Comparison of ENCODE assay signal across 9 mouse cellular contexts in the genomic region with DNA sequence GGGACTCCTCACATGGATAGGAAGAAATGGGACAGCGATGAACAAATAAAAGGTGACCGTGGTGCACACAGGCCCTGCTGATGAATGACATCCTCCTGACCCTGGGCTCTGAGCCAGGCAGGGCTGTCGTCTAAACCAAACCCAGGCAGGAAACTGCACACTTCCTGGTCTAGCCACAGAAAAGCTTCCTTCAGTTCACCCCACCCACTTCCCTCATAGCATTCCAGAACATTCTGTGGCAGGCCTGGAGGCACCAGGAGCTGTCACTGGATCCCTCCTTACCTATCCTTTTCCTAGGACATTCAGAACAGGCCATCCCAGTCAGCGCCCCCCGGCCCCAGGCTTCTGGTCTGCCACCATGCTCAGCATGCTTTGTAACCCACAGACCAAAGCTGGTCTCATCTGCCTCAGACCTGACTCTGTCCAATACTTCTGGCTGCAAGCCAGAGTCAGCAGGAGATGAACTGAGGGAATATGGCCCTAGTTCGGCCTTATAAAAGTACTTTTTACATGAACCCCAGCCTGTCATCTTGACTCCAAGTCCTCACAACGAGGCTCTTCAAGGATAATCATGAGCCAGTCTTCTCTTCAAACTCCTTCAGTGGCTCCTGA. TPM values are rescaled to one million over a fixed set of nuclear protein-coding genes. Genes with fewer than 3 reads are reported as not detected.
A peak's percentile ranks its signal among the peaks of the same experiment; 100 is the strongest.
DNase-seq lines count a peak whose midpoint lies in the region; ATAC-seq lines count a peak whose summit lies in the region.
"Had no signal": no experiment of that assay in that cellular context is flagged by ENCODE, and none has a peak within 500 bp of the region (broad histone marks: within the 10 kb centered on the region; RNA-seq: fewer than 3 reads in every experiment).

No protein-coding gene starts in this region.

- 78% methylated on average over 7 of the region's 7 CpGs for WGBS in midbrain, embryonic 11.5 days
- WGBS in midbrain, embryonic 15.5 days = 72% methylated on average over 7 of the region's 7 CpGs
- 58% methylated on average over 7 of the region's 7 CpGs for WGBS in heart, embryonic 10.5 days
- WGBS in kidney, embryonic 16.5 days = 45% methylated on average over 7 of the region's 7 CpGs
- 65% methylated on average over 7 of the region's 7 CpGs for WGBS in forebrain, embryonic 14.5 days

- no peak overlapping the region for H3K4me3 ChIP-seq in midbrain, embryonic 11.5 days (ENCODE audit: low read depth, low read length)
- no peak overlapping the region for H3K4me3 ChIP-seq in midbrain, embryonic 15.5 days
- H3K4me3 ChIP-seq in heart, embryonic 10.5 days = no peak overlapping the region
- no peak overlapping the region for H3K4me3 ChIP-seq in kidney, embryonic 16.5 days (ENCODE audit: low read length)
- H3K4me3 ChIP-seq in forebrain, embryonic 14.5 days (ENCODE audit: low read depth, low read length) = no peak overlapping the region
- H3K4me3 ChIP-seq: midbrain, embryonic 12.5 days had no signal

- H3K27ac ChIP-seq in midbrain, embryonic 11.5 days (ENCODE audit: low read depth, low read length) = no peak overlapping the region
- no peak overlapping the region for H3K27ac ChIP-seq in midbrain, embryonic 15.5 days
- H3K27ac ChIP-seq in heart, embryonic 10.5 days = peak overlapping the region; percentile 86
- H3K27ac ChIP-seq in kidney, embryonic 16.5 days (ENCODE audit: low read length) = peak overlapping the region; percentile 82
- H3K27ac ChIP-seq in forebrain, embryonic 14.5 days (ENCODE audit: low read depth, low read length) = no peak overlapping the region
- H3K27ac ChIP-seq: midbrain, embryonic 12.5 days had no signal

- no peaks in the 10 kb centered on the region for H3K9me3 ChIP-seq in midbrain, embryonic 11.5 days (ENCODE audit: control insufficient read depth, low read length)
- H3K9me3 ChIP-seq in midbrain, embryonic 15.5 days = no peaks in the 10 kb centered on the region
- no peaks in the 10 kb centered on the region for H3K9me3 ChIP-seq in heart, embryonic 10.5 days
- no peaks in the 10 kb centered on the region for H3K9me3 ChIP-seq in kidney, embryonic 16.5 days (ENCODE audit: low read length)
- no peaks in the 10 kb centered on the region for H3K9me3 ChIP-seq in forebrain, embryonic 14.5 days (replicated peaks; ENCODE audit: control insufficient read depth, low read length)
- H3K9me3 ChIP-seq: midbrain, embryonic 12.5 days had no signal

- no peak for ATAC-seq in midbrain, embryonic 11.5 days (ENCODE audit: low FRiP score)
- no peak for ATAC-seq in midbrain, embryonic 15.5 days (replicated peaks)
- ATAC-seq in kidney, embryonic 16.5 days (ENCODE audit: low FRiP score, low TSS enrichment) = peak; percentile 59
- no peak for ATAC-seq in forebrain, embryonic 14.5 days

- H3K9ac ChIP-seq in midbrain, embryonic 11.5 days (ENCODE audit: low read length) = no peak overlapping the region
- H3K9ac ChIP-seq in midbrain, embryonic 15.5 days = no peak overlapping the region
- H3K9ac ChIP-seq in kidney, embryonic 16.5 days (replicated peaks; ENCODE audit: low read length) = no peak overlapping the region; the same call in 1 of the 2 replicates
- no peak overlapping the region for H3K9ac ChIP-seq in forebrain, embryonic 14.5 days (ENCODE audit: low read length)
- H3K9ac ChIP-seq: midbrain, embryonic 12.5 days had no signal

- no peak overlapping the region for H3K4me2 ChIP-seq in midbrain, embryonic 11.5 days
- H3K4me2 ChIP-seq in midbrain, embryonic 15.5 days = no peak overlapping the region
- no peak overlapping the region for H3K4me2 ChIP-seq in kidney, embryonic 16.5 days (replicated peaks; ENCODE audit: low read depth, low read length)
- no peak overlapping the region for H3K4me2 ChIP-seq in forebrain, embryonic 14.5 days (ENCODE audit: low read length)
- H3K4me2 ChIP-seq: midbrain, embryonic 12.5 days had no signal

- H3K4me1 ChIP-seq in midbrain, embryonic 11.5 days (ENCODE audit: control insufficient read depth, insufficient read depth, low read length) = no peaks in the 10 kb centered on the region
- H3K4me1 ChIP-seq in midbrain, embryonic 15.5 days = peaks cover 7% of the 10 kb centered on the region
- peaks cover 61% of the 10 kb centered on the region for H3K4me1 ChIP-seq in heart, embryonic 10.5 days
- peaks cover 46% of the 10 kb centered on the region for H3K4me1 ChIP-seq in kidney, embryonic 16.5 days (ENCODE audit: insufficient read depth, low read length)
- peaks cover 9% of the 10 kb centered on the region for H3K4me1 ChIP-seq in forebrain, embryonic 14.5 days (ENCODE audit: control insufficient read depth, insufficient read depth, low read length)

- no peaks in the 10 kb centered on the region for H3K36me3 ChIP-seq in midbrain, embryonic 11.5 days (ENCODE audit: control insufficient read depth, insufficient read depth, low read length)
- H3K36me3 ChIP-seq in midbrain, embryonic 15.5 days (replicated peaks) = no peaks in the 10 kb centered on the region
- H3K36me3 ChIP-seq in heart, embryonic 10.5 days = no peaks in the 10 kb centered on the region
- H3K36me3 ChIP-seq in kidney, embryonic 16.5 days (ENCODE audit: insufficient read depth, low read length) = no peaks in the 10 kb centered on the region
- H3K36me3 ChIP-seq in forebrain, embryonic 14.5 days (ENCODE audit: control insufficient read depth, insufficient read depth, low read length) = no peaks in the 10 kb centered on the region
- H3K36me3 ChIP-seq: midbrain, embryonic 12.5 days had no signal

- H3K27me3 ChIP-seq in midbrain, embryonic 11.5 days (ENCODE audit: control insufficient read depth, insufficient read depth, low read length) = no peaks in the 10 kb centered on the region
- H3K27me3 ChIP-seq in midbrain, embryonic 15.5 days (replicated peaks) = no peaks in the 10 kb centered on the region
- no peaks in the 10 kb centered on the region for H3K27me3 ChIP-seq in heart, embryonic 10.5 days (ENCODE audit: insufficient read depth, poor library complexity, severe bottlenecking)
- no peaks in the 10 kb centered on the region for H3K27me3 ChIP-seq in kidney, embryonic 16.5 days (ENCODE audit: insufficient read depth, low read length)
- no peaks in the 10 kb centered on the region for H3K27me3 ChIP-seq in forebrain, embryonic 14.5 days (replicated peaks; ENCODE audit: control insufficient read depth, insufficient read depth, low read length)

- DNase-seq in midbrain, embryonic 11.5 days (ENCODE audit: low spot score, missing footprints) = peak; percentile 77
- DNase-seq in adrenal gland, postnatal 14 days = peak; percentile 94
- DNase-seq in heart, embryonic 10.5 days (ENCODE audit: low spot score) = peak; percentile 83
- DNase-seq in lung, postnatal 4 days = peak; percentile 87 to 94
- DNase-seq in yolk sac, embryonic 10.5 days (ENCODE audit: low spot score) = peak; percentile 25
- no peak for DNase-seq in forebrain, embryonic 14.5 days (ENCODE audit: low spot score)

RNA-seq across cellular contexts. Expression of a gene that starts 2.3 kb away (rescaled TPM):
- 0.66 and 1.1 TPM in 2 replicates for polyA plus RNA-seq in midbrain, embryonic 11.5 days (2014; fragmentation: Nextera tagmentation; extraction: Ambion mirVana)
- 3.2 and 3.8 TPM in 2 replicates for polyA plus RNA-seq in midbrain, embryonic 15.5 days (2015; fragmentation: Nextera tagmentation; extraction: Ambion mirVana)
- 10.7 and 13.1 TPM in 2 replicates for total RNA-seq in adrenal gland, postnatal 14 days (2021)
- 3.9 and 4.1 TPM in 2 replicates for polyA plus RNA-seq in heart, embryonic 10.5 days (2016; fragmentation: Nextera tagmentation; extraction: Ambion mirVana)
- 17.5 and 18.0 TPM in 2 replicates for polyA plus RNA-seq in kidney, embryonic 16.5 days (2015; fragmentation: Nextera tagmentation; extraction: Ambion mirVana)
- 1.6 and 2.8 TPM in 2 replicates for polyA plus RNA-seq in forebrain, embryonic 14.5 days (2014; fragmentation: Nextera tagmentation; extraction: Ambion mirVana)

Comparison
In these comparisons a context has a peak if more than half of its experiments do, and no peak if none do; other contexts are left out.
1. H3K27ac ChIP-seq: peak in heart, embryonic 10.5 days (single experiment) and kidney, embryonic 16.5 days (single experiment); none in midbrain, embryonic 11.5 days (single experiment), midbrain, embryonic 15.5 days (single experiment) and forebrain, embryonic 14.5 days (single experiment).